Mouse (Mus musculus) CH12.LX (cell line): Measurements from ENCODE around the gene Col17a1. TPM values are rescaled to one million over a fixed set of nuclear protein-coding genes. Genes with fewer than 3 reads are reported as not detected.

Source experiments
- DNase-seq: peaks from one replicate; pipeline ENCODE4 v3.0.0-alpha.2; 2013; ENCODE audit errors: extremely low read depth
- H3K27ac ChIP-seq: 2 replicates; pipeline ENCODE4 v1.5.1; 2012; ENCODE audit warnings: low read depth, mild to moderate bottlenecking, control low read depth, moderate library complexity; ENCODE audit not compliant: insufficient read depth
- H3K27me3 ChIP-seq: replicated peaks from 2 replicates; pipeline ENCODE3; 2012; ENCODE audit warnings: inconsistent platforms
- H3K36me3 ChIP-seq, 2 experiments: replicated peaks in 1 of 2; 2 replicates each; pipeline versions ENCODE3 to v1.6.1; 2012; ENCODE audit warnings: inconsistent platforms in 1 of 2, low read length in 1 of 2, mild to moderate bottlenecking in 1 of 2, mixed read lengths in 1 of 2, moderate library complexity in 1 of 2; ENCODE audit not compliant: control insufficient read depth in 1 of 2, insufficient read depth in 1 of 2
- H3K4me1 ChIP-seq, 2 experiments: 2 replicates each; pipeline ENCODE4 v1.6.1; 2012; ENCODE audit warnings: inconsistent platforms in 1 of 2, moderate library complexity in 1 of 2; ENCODE audit not compliant: insufficient read depth in 2 of 2, control insufficient read depth in 1 of 2
- H3K4me2 ChIP-seq: 2 replicates; pipeline ENCODE4 v1.6.1; 2012; ENCODE audit warnings: low read depth, mild to moderate bottlenecking, control low read depth; ENCODE audit not compliant: poor library complexity, insufficient read depth, severe bottlenecking
- H3K4me3 ChIP-seq, 3 experiments: fragments of 150-350 bp in 1 of 3; sonication (generic) in 1 of 3; replicated peaks in 1 of 3; 2 replicates each; pipeline versions ENCODE3 to v1.5.1; 2011 to 2012; ENCODE audit warnings: low read depth in 2 of 3, low read length in 2 of 3, mild to moderate bottlenecking in 2 of 3, moderate library complexity in 2 of 3, control low read depth in 1 of 3, improper control_type of control experiment in 1 of 3, inconsistent platforms in 1 of 3, mixed read lengths in 1 of 3; ENCODE audit not compliant: poor library complexity in 1 of 3
- H3K79me2 ChIP-seq: replicated peaks from 2 replicates; pipeline ENCODE4 v1.6.1; 2012; ENCODE audit warnings: mild to moderate bottlenecking, moderate library complexity; ENCODE audit not compliant: control insufficient read depth, poor library complexity, insufficient read depth, severe bottlenecking; ENCODE audit errors: extremely low read depth
- H3K9ac ChIP-seq: 2 replicates; pipeline ENCODE4 v1.6.1; 2012; ENCODE audit warnings: low read depth, mild to moderate bottlenecking, control low read depth, moderate library complexity; ENCODE audit not compliant: insufficient read depth
- H3K9me3 ChIP-seq: replicated peaks from 2 replicates; pipeline ENCODE3; 2012; ENCODE audit warnings: low read length, inconsistent platforms, mixed read lengths
- BHLHE40 ChIP-seq: IDR thresholded peaks from 2 replicates; pipeline ENCODE4 v1.6.1; 2011; ENCODE audit warnings: mild to moderate bottlenecking, low read depth, low read length, improper control_type of control experiment
- CHD1 ChIP-seq: IDR thresholded peaks from 2 replicates; pipeline ENCODE4 v1.6.1; 2012; ENCODE audit warnings: low read depth, low read length, improper control_type of control experiment, inconsistent platforms
- ETS1 ChIP-seq: conservative IDR thresholded peaks from 2 replicates; pipeline ENCODE4 v1.6.1; 2012; ENCODE audit warnings: low read depth, mild to moderate bottlenecking, inconsistent platforms, low read length, improper control_type of control experiment, moderate library complexity
- GABPA ChIP-seq: IDR thresholded peaks from 2 replicates; pipeline ENCODE4 v1.6.1; 2012; ENCODE audit warnings: low read depth, low read length, improper control_type of control experiment, inconsistent platforms; ENCODE audit not compliant: insufficient replicate concordance
- HCFC1 ChIP-seq: IDR thresholded peaks from 2 replicates; pipeline ENCODE4 v1.6.1; 2012; ENCODE audit warnings: low read depth, mild to moderate bottlenecking, inconsistent platforms, low read length, improper control_type of control experiment
- IRF4 ChIP-seq: IDR thresholded peaks from 2 replicates; pipeline ENCODE4 v1.6.1; 2014; ENCODE audit warnings: low read depth, mild to moderate bottlenecking, inconsistent platforms, low read length, improper control_type of control experiment
- JUND ChIP-seq: conservative IDR thresholded peaks from 2 replicates; pipeline ENCODE4 v1.6.1; 2011; ENCODE audit warnings: low read depth, low read length, improper control_type of control experiment
- MAX ChIP-seq: IDR thresholded peaks from 2 replicates; pipeline ENCODE4 v1.6.1; 2011; ENCODE audit warnings: low read length, improper control_type of control experiment
- MEF2A ChIP-seq: IDR thresholded peaks from 2 replicates; pipeline ENCODE4 v1.6.1; 2014; ENCODE audit warnings: low read depth, mild to moderate bottlenecking, inconsistent platforms, low read length, improper control_type of control experiment, borderline replicate concordance
- MXI1 ChIP-seq: IDR thresholded peaks from 2 replicates; pipeline ENCODE4 v1.6.1; 2011; ENCODE audit warnings: mild to moderate bottlenecking, low read depth, low read length, improper control_type of control experiment
- MYC ChIP-seq: IDR thresholded peaks from 2 replicates; pipeline ENCODE4 v1.6.1; 2011; ENCODE audit warnings: low read depth, mild to moderate bottlenecking, improper control_type of control experiment, low read length
- NRF1 ChIP-seq: IDR thresholded peaks from 2 replicates; pipeline ENCODE4 v1.6.1; 2014; ENCODE audit warnings: low read depth, mild to moderate bottlenecking, inconsistent platforms, low read length, improper control_type of control experiment, moderate library complexity
- PAX5 ChIP-seq: IDR thresholded peaks from 2 replicates; pipeline ENCODE4 v1.6.1; 2012; ENCODE audit warnings: low read length, inconsistent platforms, mixed read lengths
- POLR2A ChIP-seq: IDR thresholded peaks from 2 replicates; pipeline ENCODE4 v1.6.1; 2011; ENCODE audit warnings: low read depth, mild to moderate bottlenecking, improper control_type of control experiment, low read length
- SIN3A ChIP-seq: IDR thresholded peaks from 2 replicates; pipeline ENCODE4 v1.6.1; 2012; ENCODE audit warnings: low read length, improper control_type of control experiment, inconsistent platforms
- USF1 ChIP-seq: IDR thresholded peaks from 2 replicates; pipeline ENCODE4 v1.6.1; 2014; ENCODE audit warnings: low read depth, mild to moderate bottlenecking, inconsistent platforms, low read length, improper control_type of control experiment
- ZKSCAN1 ChIP-seq: IDR thresholded peaks from 2 replicates; pipeline ENCODE4 v1.6.1; 2012; ENCODE audit warnings: low read depth, inconsistent platforms, low read length, improper control_type of control experiment, borderline replicate concordance
- ZMIZ1 ChIP-seq: IDR thresholded peaks from 2 replicates; pipeline ENCODE4 v1.6.1; 2012; ENCODE audit warnings: low read depth, mild to moderate bottlenecking, inconsistent platforms, low read length, improper control_type of control experiment
- ZNF384 ChIP-seq: IDR thresholded peaks from 2 replicates; pipeline ENCODE4 v1.6.1; 2012; ENCODE audit warnings: low read depth, low read length, improper control_type of control experiment, inconsistent platforms
- dilution Hi-C: fragments of 300-500 bp; cut with MboI; formaldehyde crosslinking; loops from 2 replicates; pipeline ENCODE4 v1.14.3; 2020; ENCODE audit warnings: low sequenced_read_pairs; ENCODE audit not compliant: extremely low pct_unique_long_range_greater_than_20kb, extremely low pct_ligation_motif_present
- in situ Hi-C: fragments of 300-500 bp; cut with MboI; formaldehyde crosslinking; loops from 3 replicates; pipeline ENCODE4 v1.14.3; 2019; ENCODE audit warnings: low sequenced_read_pairs, low pct_ligation_motif_present, low pct_unique_long_range_greater_than_20kb, mixed read lengths
- polyA plus RNA-seq: library from polyadenylated mRNA; unstranded; fragments of >175 nt; gene quantifications from 2 replicates; pipeline ENCODE4 v1.2.1, GENCODE M21; 2012; ENCODE audit warnings: low read depth; ENCODE audit not compliant: insufficient read length
- total RNA-seq, 2 experiments: library from RNA; depleted of rRNA; stranded (reverse); fragments of 300-350 nt in 1 of 2; fragments of >200 nt in 1 of 2; gene quantifications; 2 replicates each; pipeline ENCODE4 v1.2.3; 2012 to 2014

Gene Col17a1
- total and polyA plus RNA-seq, 3 experiments: 0.34 to 0.59 (median 0.42) TPM

- Histone ChIP-seq H3K27ac (peak overlapping the region; percentile 66), H3K79me2 (peaks cover 9% of the 10 kb centered on the region), H3K4me3 (peak overlapping the region; percentile 53 to 92 (median 55)), H3K27me3 (no peaks in the 10 kb centered on the region), H3K4me1 (peaks cover 10 to 41% of the 10 kb centered on the region in 2 experiments), H3K9me3 (no peaks in the 10 kb centered on the region), H3K4me2 (peak overlapping the region; percentile 96), H3K9ac (peak overlapping the region; percentile 43), H3K36me3 (peaks cover 25 to 33% of the 10 kb centered on the region in 2 experiments)
- DNase-seq: peak; percentile 89
- TF ChIP-seq USF1 (no peak), SIN3A (peak; percentile 18; the same call in 1 of the 2 replicates), GABPA (no peak), ZMIZ1 (no peak), IRF4 (peak; percentile 42; the same call in 1 of the 2 replicates), ZNF384 (no peak), MEF2A (no peak; the same call in 1 of the 2 replicates), MXI1 (peak; percentile 51; the same call in 1 of the 2 replicates), BHLHE40 (no peak), JUND (no peak), POLR2A (no peak)
- in situ Hi-C loops (no loop called here), dilution Hi-C loops (no loop called here)
These were observed 38.8 kb upstream of the Col17a1 start for GRCm38 (mm10) chr19:47730691-47731070.

GRCm38 (mm10) chr19:47725643-47726140, 33.8 kb upstream of the Col17a1 start:
- in situ Hi-C loops: loop anchor here (10.0 kb wide), 1 partner anchor 51 kb away; no protein-coding TSS in a partner anchor
- H3K79me2 ChIP-seq: no peaks in the 10 kb centered on the region
- no peak overlapping the region for H3K4me2 ChIP-seq
- TF ChIP-seq NRF1 (no peak), PAX5 (no peak), HCFC1 (no peak), MYC (no peak), POLR2A (no peak), ETS1 (no peak), GABPA (no peak), MEF2A (no peak), ZKSCAN1 (no peak), SIN3A (no peak), CHD1 (no peak), USF1 (no peak), MAX (no peak), MXI1 (no peak)
- TF ChIP-seq, all 38 proteins: peak for 0
- Histone ChIP-seq H3K36me3 (no peaks in the 10 kb centered on the region), H3K9ac (no peak overlapping the region), H3K27ac (no peak overlapping the region), H3K27me3 (no peaks in the 10 kb centered on the region), H3K4me1 (peaks cover 6 to 15% of the 10 kb centered on the region in 2 experiments; a peak in 3 of 4 replicates), H3K9me3 (no peaks in the 10 kb centered on the region), H3K4me3 (no peak overlapping the region)
- no peak for DNase-seq
- dilution Hi-C loops: no loop called here
